Mouse (Mus musculus) MEL (cell line): ENCODE measurements around the gene Tmem108. TPM values are rescaled to one million over a fixed set of nuclear protein-coding genes. Genes with fewer than 3 reads are reported as not detected.

ENCODE experiments used
- DNase-seq: peaks from one replicate; pipeline ENCODE4 v3.0.0; 2011; ENCODE audit warnings: low read depth, low spot score
- H3K27ac ChIP-seq: 2 replicates; pipeline ENCODE4 v1.5.1; 2012; ENCODE audit warnings: low read depth, mild to moderate bottlenecking, control low read depth, low read length, moderate library complexity; ENCODE audit not compliant: control insufficient read depth
- H3K27me3 ChIP-seq, 2 experiments: fragments of 150-350 bp in 1 of 2; sonication (generic) in 1 of 2; 2 replicates each; pipeline ENCODE4 v1.6.1; 2012; ENCODE audit warnings: low read length in 2 of 2, mild to moderate bottlenecking in 2 of 2, improper control_type of control experiment in 1 of 2, moderate library complexity in 1 of 2; ENCODE audit not compliant: insufficient read depth in 2 of 2, control insufficient read depth in 1 of 2
- H3K36me3 ChIP-seq, 2 experiments: 2 replicates each; pipeline ENCODE4 v1.6.1; 2012 to 2014; ENCODE audit warnings: low read length in 2 of 2, improper control_type of control experiment in 1 of 2, inconsistent platforms in 1 of 2, mild to moderate bottlenecking in 1 of 2; ENCODE audit not compliant: insufficient read depth in 2 of 2, control insufficient read depth in 1 of 2
- H3K4me1 ChIP-seq, 2 experiments: fragments of 150-350 bp in 1 of 2; sonication (generic) in 1 of 2; 2 replicates each; pipeline ENCODE4 v1.6.1; 2012; ENCODE audit warnings: low read length in 2 of 2, improper control_type of control experiment in 1 of 2, mild to moderate bottlenecking in 1 of 2; ENCODE audit not compliant: insufficient read depth in 2 of 2, control insufficient read depth in 1 of 2
- H3K4me3 ChIP-seq, 2 experiments: fragments of 150-350 bp in 1 of 2; sonication (generic) in 1 of 2; 2 replicates each; pipeline ENCODE4 v1.5.1; 2012; ENCODE audit warnings: low read depth in 2 of 2, low read length in 2 of 2, mild to moderate bottlenecking in 2 of 2, moderate library complexity in 2 of 2, control low read depth in 1 of 2, improper control_type of control experiment in 1 of 2; ENCODE audit not compliant: control insufficient read depth in 1 of 2, insufficient read depth in 1 of 2
- H3K79me2 ChIP-seq: 2 replicates; pipeline ENCODE4 v1.6.1; 2012; ENCODE audit warnings: mild to moderate bottlenecking, low read length, moderate library complexity; ENCODE audit not compliant: control insufficient read depth, poor library complexity, insufficient read depth
- H3K9ac ChIP-seq: 2 replicates; pipeline ENCODE4 v1.6.1; 2012; ENCODE audit warnings: low read depth, mild to moderate bottlenecking, control low read depth, low read length, moderate library complexity; ENCODE audit not compliant: control insufficient read depth, poor library complexity, severe bottlenecking
- H3K9me3 ChIP-seq: fragments of 150-350 bp; sonication (generic); replicated peaks from 2 replicates; pipeline ENCODE4 v1.6.1; 2012; ENCODE audit warnings: mild to moderate bottlenecking, low read length, improper control_type of control experiment, moderate library complexity; ENCODE audit not compliant: insufficient read depth
- BHLHE40 ChIP-seq: IDR thresholded peaks from 2 replicates; pipeline ENCODE4 v1.6.1; 2012; ENCODE audit warnings: low read depth, mild to moderate bottlenecking, inconsistent platforms, low read length, improper control_type of control experiment, borderline replicate concordance
- CHD1 ChIP-seq: IDR thresholded peaks from 2 replicates; pipeline ENCODE4 v1.6.1; 2012; ENCODE audit warnings: low read depth, mild to moderate bottlenecking, inconsistent platforms, low read length, improper control_type of control experiment
- CHD2 ChIP-seq: IDR thresholded peaks from 2 replicates; pipeline ENCODE4 v1.6.1; 2011; ENCODE audit warnings: low read length, improper control_type of control experiment
- CTCF ChIP-seq, 3 experiments: IDR thresholded peaks in 2 of 3; conservative IDR thresholded peaks in 1 of 3; 2 replicates each; pipeline ENCODE4 v1.5.1; 2011 to 2012; ENCODE audit warnings: low read length in 3 of 3, low read depth in 2 of 3, mild to moderate bottlenecking in 2 of 3, improper control_type of control experiment in 1 of 3, inconsistent platforms in 1 of 3, mixed read lengths in 1 of 3, moderate library complexity in 1 of 3; ENCODE audit not compliant: control insufficient read depth in 1 of 3, insufficient read depth in 1 of 3, poor library complexity in 1 of 3, severe bottlenecking in 1 of 3
- E2F4 ChIP-seq: IDR thresholded peaks from 2 replicates; pipeline ENCODE4 v1.6.1; 2011; ENCODE audit warnings: low read depth, low read length, improper control_type of control experiment, borderline replicate concordance
- ELF1 ChIP-seq: IDR thresholded peaks from 2 replicates; pipeline ENCODE4 v1.6.1; 2014; ENCODE audit warnings: low read depth, mild to moderate bottlenecking, inconsistent platforms, low read length, improper control_type of control experiment, moderate library complexity
- EP300 ChIP-seq, 2 experiments: IDR thresholded peaks; 2 replicates each; pipeline ENCODE4 v1.6.1; 2011; ENCODE audit warnings: improper control_type of control experiment in 2 of 2, low read length in 2 of 2, low read depth in 1 of 2, mild to moderate bottlenecking in 1 of 2
- GATA1 ChIP-seq: IDR thresholded peaks from 2 replicates; pipeline ENCODE4 v1.6.1; 2011; ENCODE audit warnings: low read depth, low read length, improper control_type of control experiment
- HCFC1 ChIP-seq: IDR thresholded peaks from 2 replicates; pipeline ENCODE4 v1.6.1; 2012; ENCODE audit warnings: low read depth, mild to moderate bottlenecking, inconsistent platforms, low read length, improper control_type of control experiment, moderate library complexity
- JUND ChIP-seq: IDR thresholded peaks from 2 replicates; pipeline ENCODE4 v1.6.1; 2011; ENCODE audit warnings: low read depth, mild to moderate bottlenecking, improper control_type of control experiment, low read length
- MAFK ChIP-seq: IDR thresholded peaks from 2 replicates; pipeline ENCODE4 v1.6.1; 2011; ENCODE audit warnings: low read depth, mild to moderate bottlenecking, low read length, improper control_type of control experiment, borderline replicate concordance
- MAX ChIP-seq: IDR thresholded peaks from 2 replicates; pipeline ENCODE4 v1.6.1; 2011; ENCODE audit warnings: low read length, improper control_type of control experiment
- MAZ ChIP-seq: IDR thresholded peaks from 2 replicates; pipeline ENCODE4 v1.6.1; 2012; ENCODE audit warnings: low read depth, mild to moderate bottlenecking, inconsistent platforms, low read length, improper control_type of control experiment
- MEF2A ChIP-seq: IDR thresholded peaks from 2 replicates; pipeline ENCODE4 v1.6.1; 2014; ENCODE audit warnings: low read depth, mild to moderate bottlenecking, inconsistent platforms, low read length, improper control_type of control experiment; ENCODE audit not compliant: poor library complexity, insufficient replicate concordance, severe bottlenecking; ENCODE audit errors: extremely low read depth
- MXI1 ChIP-seq: IDR thresholded peaks from 2 replicates; pipeline ENCODE4 v1.6.1; 2011; ENCODE audit warnings: mild to moderate bottlenecking, low read depth, low read length, improper control_type of control experiment
- MYC ChIP-seq: IDR thresholded peaks from 2 replicates; pipeline ENCODE4 v1.6.1; 2011; ENCODE audit warnings: low read depth, mild to moderate bottlenecking, low read length, improper control_type of control experiment, moderate library complexity
- NELFE ChIP-seq: IDR thresholded peaks from 2 replicates; pipeline ENCODE4 v1.6.1; 2011; ENCODE audit warnings: low read depth, low read length, improper control_type of control experiment
- NRF1 ChIP-seq: IDR thresholded peaks from 2 replicates; pipeline ENCODE4 v1.6.1; 2014; ENCODE audit warnings: low read depth, mild to moderate bottlenecking, inconsistent platforms, low read length, improper control_type of control experiment, moderate library complexity; ENCODE audit not compliant: poor library complexity, insufficient read depth, severe bottlenecking
- POLR2AphosphoS5 ChIP-seq: IDR thresholded peaks from 2 replicates; pipeline ENCODE4 v1.6.1; 2012; ENCODE audit warnings: low read depth, borderline replicate concordance, mild to moderate bottlenecking, inconsistent platforms, low read length, moderate library complexity, mixed read lengths
- RAD21 ChIP-seq: IDR thresholded peaks from 2 replicates; pipeline ENCODE4 v1.6.1; 2011; ENCODE audit warnings: mild to moderate bottlenecking, low read depth, low read length, improper control_type of control experiment
- RCOR1 ChIP-seq: IDR thresholded peaks from 2 replicates; pipeline ENCODE4 v1.6.1; 2012; ENCODE audit warnings: low read depth, mild to moderate bottlenecking, inconsistent platforms, low read length, improper control_type of control experiment
- SIN3A ChIP-seq: IDR thresholded peaks from 2 replicates; pipeline ENCODE4 v1.6.1; 2012; ENCODE audit warnings: low read length, improper control_type of control experiment, inconsistent platforms
- TAL1 ChIP-seq: IDR thresholded peaks from 2 replicates; pipeline ENCODE4 v1.6.1; 2012; ENCODE audit warnings: mild to moderate bottlenecking, inconsistent platforms, low read length, moderate library complexity, mixed read lengths
- TBP ChIP-seq: IDR thresholded peaks from 2 replicates; pipeline ENCODE4 v1.8.0; 2011; ENCODE audit warnings: low read depth, low read length, improper control_type of control experiment
- TCF12 ChIP-seq: IDR thresholded peaks from 2 replicates; pipeline ENCODE4 v1.6.1; 2014; ENCODE audit warnings: low read depth, mild to moderate bottlenecking, inconsistent platforms, low read length, improper control_type of control experiment, moderate library complexity
- USF1 ChIP-seq: IDR thresholded peaks from 2 replicates; pipeline ENCODE4 v1.6.1; 2014; ENCODE audit warnings: low read depth, mild to moderate bottlenecking, inconsistent platforms, low read length, improper control_type of control experiment, moderate library complexity
- USF2 ChIP-seq, 2 experiments: IDR thresholded peaks; 2 replicates each; pipeline ENCODE4 v1.6.1; 2011 to 2012; ENCODE audit warnings: improper control_type of control experiment in 2 of 2, low read length in 2 of 2, borderline replicate concordance in 1 of 2, inconsistent platforms in 1 of 2, low read depth in 1 of 2, mild to moderate bottlenecking in 1 of 2; ENCODE audit not compliant: insufficient read depth in 1 of 2
- ZC3H11A ChIP-seq: IDR thresholded peaks from 2 replicates; pipeline ENCODE4 v1.6.1; 2012; ENCODE audit warnings: low read depth, mild to moderate bottlenecking, inconsistent platforms, low read length, improper control_type of control experiment
- ZKSCAN1 ChIP-seq: IDR thresholded peaks from 2 replicates; pipeline ENCODE4 v1.6.1; 2012; ENCODE audit warnings: low read depth, mild to moderate bottlenecking, inconsistent platforms, low read length, improper control_type of control experiment, moderate library complexity
- ZMIZ1 ChIP-seq: IDR thresholded peaks from 2 replicates; pipeline ENCODE4 v1.6.1; 2012; ENCODE audit warnings: low read depth, mild to moderate bottlenecking, inconsistent platforms, low read length, improper control_type of control experiment, moderate library complexity
- polyA plus RNA-seq, 2 experiments: library from polyadenylated mRNA; stranded (reverse) in 1 of 2; unstranded in 1 of 2; fragments of >175 nt in 1 of 2; fragments of >200 nt in 1 of 2; gene quantifications; 2 replicates each; pipeline versions ENCODE4 v1.2.1 to v1.2.4; 2012; ENCODE audit warnings: low replicate concordance in 2 of 2, low read depth in 1 of 2; ENCODE audit not compliant: insufficient read length in 2 of 2, insufficient read depth in 1 of 2, missing spikeins in 1 of 2
- total RNA-seq: library from RNA; depleted of rRNA; stranded (reverse); fragments of 300-350 nt; gene quantifications from 2 replicates; pipeline ENCODE4 v1.2.3, GENCODE M21; 2012

The Tmem108 gene
- total and polyA plus RNA-seq, 3 experiments, result not detected

- no peak for DNase-seq
- H3K9me3 ChIP-seq, result no peaks in the 10 kb centered on the region
These were observed 115.0 kb downstream of the Tmem108 start for GRCm38 (mm10) chr9:103646605-103647004.

GRCm38 (mm10) chr9:103645724-103646123 is 115.9 kb downstream of the Tmem108 start:
- TF ChIP-seq CTCF (IDR thresholded peaks at IDR 0.05 in 2 of 3, conservative IDR thresholded peaks at IDR 0.05 in 1 of 3; ENCODE audit: control insufficient read depth in 1 of 3, insufficient read depth in 1 of 3, low read depth in 2 of 3, low read length in 3 of 3, poor library complexity in 1 of 3, severe bottlenecking in 1 of 3) (no peak), MAFK (no peak), USF2 (IDR thresholded peaks at IDR 0.05; ENCODE audit: borderline replicate concordance in 1 of 2, insufficient read depth in 1 of 2, low read depth in 1 of 2, low read length in 2 of 2) (no peak), HCFC1 (no peak), E2F4 (no peak), ELF1 (no peak), RCOR1 (no peak), MEF2A (no peak), ZMIZ1 (no peak), MXI1 (no peak), JUND (no peak), BHLHE40 (no peak), CHD1 (no peak), USF1 (no peak), GATA1 (no peak), TCF12 (no peak), MAZ (no peak), POLR2AphosphoS5 (no peak), MAX (no peak), TBP (no peak)
- Histone ChIP-seq H3K4me3 (no peak overlapping the region), H3K4me1 (no peaks in the 10 kb centered on the region), H3K9ac (no peak overlapping the region), H3K9me3 (no peaks in the 10 kb centered on the region), H3K27ac (no peak overlapping the region), H3K27me3 (no peaks in the 10 kb centered on the region), H3K36me3 (no peaks in the 10 kb centered on the region), H3K79me2 (no peaks in the 10 kb centered on the region)
- DNase-seq, result no peak

More at GRCm38 (mm10) chr9:103646605-103647004, 115.0 kb downstream of the Tmem108 start:
- Histone ChIP-seq H3K4me3 (no peak overlapping the region), H3K9ac (no peak overlapping the region), H3K27ac (no peak overlapping the region), H3K36me3 (no peaks in the 10 kb centered on the region), H3K4me1 (no peaks in the 10 kb centered on the region), H3K79me2 (no peaks in the 10 kb centered on the region)
- TF ChIP-seq ZKSCAN1 (no peak), TAL1 (no peak), GATA1 (no peak), SIN3A (no peak), ZMIZ1 (no peak), RCOR1 (no peak), MYC (no peak), USF2 (IDR thresholded peaks at IDR 0.05; ENCODE audit: borderline replicate concordance in 1 of 2, insufficient read depth in 1 of 2, low read depth in 1 of 2, low read length in 2 of 2) (no peak), MAX (no peak), RAD21 (no peak), CHD1 (no peak), MAZ (no peak), CHD2 (no peak), NELFE (no peak), EP300 (IDR thresholded peaks at IDR 0.05; ENCODE audit: low read depth in 1 of 2, low read length in 2 of 2) (no peak), ZC3H11A (no peak), TCF12 (no peak), NRF1 (no peak), JUND (no peak)
- TF ChIP-seq, all 39 proteins: peak for 0
- no peaks in the 10 kb centered on the region for H3K27me3 ChIP-seq
